Mouse (Mus musculus) liver, embryonic 14.5 days (tissue): ENCODE measurements at regions not wholly inside any gene's neighbourhood (a gene's known extent, or its start where the extent isn't known, plus 50 kb on each side); places are given as distances from the start of the nearest gene placed in this dataset.

Experiments
- CTCF ChIP-seq: IDR thresholded peaks from 2 replicates; pipeline ENCODE4 v1.5.1; 2016; ENCODE audit warnings: antibody characterized with exemption, low read depth, control low read depth
- EP300 ChIP-seq: IDR thresholded peaks from 2 replicates; pipeline ENCODE4 v1.6.1; 2016; ENCODE audit warnings: antibody characterized with exemption, low read depth

- TF ChIP-seq EP300 = no peak
- no peak for TF ChIP-seq CTCF
Measured at GRCm38 (mm10) chr8:127768311-127768710, 590.1 kb upstream of the Nrp1 start.
